Mouse (Mus musculus) right cerebral cortex, postnatal 36 days (tissue): ENCODE data around the gene C8g.
A peak's percentile ranks its signal among the peaks of the same experiment; 100 is the strongest.

ENCODE experiments used
- DNase-seq, 2 experiments: peaks; one replicate each; pipeline ENCODE4 v3.0.0; 2022; ENCODE audit warnings: low spot score in 2 of 2, mixed read lengths in 1 of 2

C8g gene

GRCm38 (mm10) chr2:25500576-25501405 lies 728 bp downstream of the C8g start, which contains the start of gene Fbxw5:
Fbxw5 (plus strand) TSS chr2:25500750.
- peak; percentile 77 to 85 for DNase-seq

GRCm38 (mm10) chr2:25500071-25500575 lies 1.4 kb downstream of the C8g start:
- no peak for DNase-seq

- no peak for DNase-seq
Measured at GRCm38 (mm10) chr2:25498622-25499478, 2.7 kb downstream of the C8g start.

GRCm38 (mm10) chr2:25497846-25498575 lies 3.5 kb downstream of the C8g start:
- no peak for DNase-seq

GRCm38 (mm10) chr2:25496462-25496861 lies 5.1 kb downstream of the C8g start:
- no peak for DNase-seq

- DNase-seq: no peak
Measured at GRCm38 (mm10) chr2:25493476-25493961, 8.0 kb downstream of the C8g start, which contains the start of gene Lcn12. Lcn12 (minus strand) TSS chr2:25493911.

GRCm38 (mm10) chr2:25492988-25493387 lies 8.5 kb downstream of the C8g start:
- no peak for DNase-seq

- no peak for DNase-seq
Measured at GRCm38 (mm10) chr2:25488671-25489068, 12.8 kb downstream of the C8g start.

GRCm38 (mm10) chr2:25487965-25488670 lies 13.4 kb downstream of the C8g start:
- DNase-seq: no peak

GRCm38 (mm10) chr2:25484901-25485647 lies 16.4 kb downstream of the C8g start:
- no peak for DNase-seq

- no peak for DNase-seq
Measured at GRCm38 (mm10) chr2:25482969-25483368, 18.6 kb downstream of the C8g start.

GRCm38 (mm10) chr2:25480541-25480940 lies 21.0 kb downstream of the C8g start:
- no peak for DNase-seq

GRCm38 (mm10) chr2:25479551-25480311 lies 21.8 kb downstream of the C8g start:
- no peak for DNase-seq

- peak; percentile 66 for DNase-seq
Measured at GRCm38 (mm10) chr2:25477967-25478675, 23.4 kb downstream of the C8g start.

- DNase-seq: no peak
Measured at GRCm38 (mm10) chr2:25477541-25477940, 24.0 kb downstream of the C8g start.

- no peak for DNase-seq
Measured at GRCm38 (mm10) chr2:25472550-25472949, 29.0 kb downstream of the C8g start.

- DNase-seq: no peak
Measured at GRCm38 (mm10) chr2:25469969-25470368, 31.6 kb downstream of the C8g start, which contains the start of gene Ptgds. Ptgds (minus strand) TSS chr2:25470046.
